Mouse (Mus musculus) hindbrain, embryonic 13.5 days (tissue): ENCODE data around the gene Borcs6. TPM values are rescaled to one million over a fixed set of nuclear protein-coding genes. Genes with fewer than 3 reads are reported as not detected.

Experiments
- ATAC-seq: fragments of 200-750 bp; cut with Nextera tagmentation; 2 replicates; pipeline ENCODE4 v1.8.0; 2017; ENCODE audit warnings: moderate TSS enrichment; ENCODE audit not compliant: low FRiP score
- H3K27ac ChIP-seq: fragments of 300-500 bp; sonication (generic); 2 replicates; pipeline ENCODE4 v1.5.1; 2015; ENCODE audit warnings: inconsistent platforms, mild to moderate bottlenecking, moderate library complexity
- H3K27me3 ChIP-seq: fragments of 300-500 bp; sonication (generic); 2 replicates; pipeline ENCODE4 v1.6.1; 2015; ENCODE audit warnings: mild to moderate bottlenecking, inconsistent platforms
- H3K36me3 ChIP-seq: fragments of 300-500 bp; sonication (generic); 2 replicates; pipeline ENCODE4 v1.6.1; 2015; ENCODE audit warnings: mild to moderate bottlenecking, inconsistent platforms
- H3K4me1 ChIP-seq: fragments of 300-500 bp; sonication (generic); replicated peaks from 2 replicates; pipeline ENCODE4 v1.6.1; 2015; ENCODE audit warnings: inconsistent platforms
- H3K4me2 ChIP-seq: fragments of 300-500 bp; sonication (generic); 2 replicates; pipeline ENCODE4 v1.6.1; 2015; ENCODE audit warnings: inconsistent platforms, mild to moderate bottlenecking, moderate library complexity
- H3K4me3 ChIP-seq: fragments of 300-500 bp; sonication (generic); 2 replicates; pipeline ENCODE4 v1.5.1; 2015; ENCODE audit warnings: mild to moderate bottlenecking, inconsistent platforms
- H3K9ac ChIP-seq: fragments of 300-500 bp; sonication (generic); 2 replicates; pipeline ENCODE4 v1.6.1; 2015; ENCODE audit warnings: mild to moderate bottlenecking, inconsistent platforms
- H3K9me3 ChIP-seq: fragments of 300-500 bp; sonication (generic); 2 replicates; pipeline ENCODE4 v1.6.1; 2016; ENCODE audit warnings: inconsistent platforms
- WGBS: fragments of 180-500 bp; shearing (Covaris S2); methylation state at CpG from one replicate; pipeline ENCODE4 v1.1.7; 2015; 5-methylcytosine and 5-hydroxymethylcytosine counted together
- polyA plus RNA-seq: library from polyadenylated mRNA; unstranded; fragments of >200 nt; fragmentation: Nextera tagmentation; extraction: Ambion mirVana; gene quantifications from 2 replicates; pipeline ENCODE4 v1.2.1, GENCODE M21; 2015

Borcs6 gene
- polyA plus RNA-seq, 1 experiment from 2014 or later, result 15.2 TPM

DNA sequence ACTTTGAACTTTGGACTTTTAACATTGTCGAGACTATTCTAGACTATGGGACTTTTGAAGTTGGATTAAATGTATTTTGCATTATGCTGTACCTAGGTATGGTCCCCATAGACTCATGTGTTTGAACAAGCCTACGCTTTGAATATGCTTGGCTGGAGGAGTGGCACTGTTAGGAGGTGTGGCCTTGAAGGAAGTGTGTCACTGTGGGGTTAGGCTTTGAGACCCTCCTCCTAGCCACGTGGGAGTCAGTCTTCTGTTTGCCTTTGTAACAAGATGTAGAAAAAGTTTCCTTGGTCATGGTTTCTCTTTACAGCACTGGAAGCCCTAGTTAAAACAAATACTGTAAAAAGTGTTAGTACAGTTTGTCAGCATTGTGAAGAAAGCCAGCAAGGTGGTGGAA is 5.7 kb upstream of the Borcs6 start:
- H3K4me2 ChIP-seq, result no peak overlapping the region
- no peaks in the 10 kb centered on the region for H3K9me3 ChIP-seq
- H3K4me3 ChIP-seq, result no peak overlapping the region
- WGBS, result 82% methylated on average over 3 of the region's 3 CpGs
- H3K27me3 ChIP-seq, result no peaks in the 10 kb centered on the region
- H3K9ac ChIP-seq, result no peak overlapping the region
- peaks cover 11% of the 10 kb centered on the region for H3K4me1 ChIP-seq
- no peak for ATAC-seq
- no peak overlapping the region for H3K27ac ChIP-seq
- no peaks in the 10 kb centered on the region for H3K36me3 ChIP-seq

DNA sequence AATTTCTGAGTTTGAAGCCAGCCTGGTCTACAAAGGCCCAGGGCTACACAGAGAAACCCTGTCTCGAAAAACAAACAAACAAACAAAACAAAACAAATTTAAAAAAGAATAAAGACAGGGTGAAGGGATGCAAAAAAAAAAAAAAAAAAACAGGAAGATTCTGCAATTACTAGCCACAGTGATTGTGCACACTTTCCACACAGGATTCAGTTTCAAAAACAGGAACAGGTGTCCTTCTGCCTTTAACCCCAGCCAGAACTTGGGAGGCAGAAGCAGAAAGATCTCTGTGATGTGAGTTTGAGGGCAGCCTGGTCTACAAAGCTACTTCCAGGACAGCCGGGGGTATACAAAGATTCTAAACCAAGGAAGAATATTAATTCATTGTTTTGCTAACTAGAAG is 1.3 kb upstream of the Borcs6 start:
- H3K9ac ChIP-seq, result peak overlapping the region; percentile 79
- H3K9me3 ChIP-seq, result no peaks in the 10 kb centered on the region
- H3K4me1 ChIP-seq, result peaks cover 27% of the 10 kb centered on the region
- peak overlapping the region; percentile 73 for H3K4me2 ChIP-seq
- peak overlapping the region; percentile 63 for H3K4me3 ChIP-seq
- no peak for ATAC-seq
- no peaks in the 10 kb centered on the region for H3K36me3 ChIP-seq
- H3K27ac ChIP-seq, result peak overlapping the region; percentile 92
- WGBS, result 69% methylated on average over 2 of the region's 2 CpGs
- no peaks in the 10 kb centered on the region for H3K27me3 ChIP-seq

DNA sequence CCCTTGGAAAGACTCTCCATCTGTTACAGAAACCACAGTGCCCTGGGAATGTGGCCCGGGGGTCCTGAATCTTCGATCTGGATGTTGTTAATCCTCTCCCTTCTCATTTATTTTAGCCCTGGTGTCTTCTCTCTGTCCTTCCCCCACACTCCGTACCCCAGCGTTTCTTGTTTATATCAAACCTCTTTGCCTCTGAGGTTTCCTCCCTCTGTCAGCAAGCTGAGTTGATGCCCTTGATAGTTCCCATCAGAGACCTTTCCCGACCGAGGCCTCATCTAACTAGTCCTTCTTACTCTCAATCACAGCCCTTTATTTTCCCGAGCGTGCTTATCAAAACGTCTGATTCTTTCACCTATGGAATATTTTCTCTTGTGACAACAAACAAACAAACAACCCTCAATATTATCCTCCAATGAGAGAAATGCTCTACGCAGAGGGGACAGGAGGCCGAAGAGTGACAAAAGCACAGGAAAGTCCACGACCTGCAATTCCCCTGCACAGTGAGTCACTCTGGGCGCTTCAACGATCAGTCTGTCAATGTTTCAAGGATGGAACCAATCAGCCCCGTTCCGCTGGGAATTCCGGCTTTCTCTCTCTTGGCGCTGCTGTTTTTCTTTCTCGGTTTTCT is 674 bp upstream of the Borcs6 start:
- Histone ChIP-seq H3K4me1 (peaks cover 28% of the 10 kb centered on the region), H3K36me3 (no peaks in the 10 kb centered on the region), H3K4me3 (peak overlapping the region; percentile 63), H3K27ac (peak overlapping the region; percentile 92), H3K4me2 (peak overlapping the region; percentile 73), H3K27me3 (no peaks in the 10 kb centered on the region), H3K9me3 (no peaks in the 10 kb centered on the region), H3K9ac (peak overlapping the region; percentile 79)
- 2% methylated on average over 19 of the region's 19 CpGs for WGBS
- peak; percentile 25 for ATAC-seq

DNA sequence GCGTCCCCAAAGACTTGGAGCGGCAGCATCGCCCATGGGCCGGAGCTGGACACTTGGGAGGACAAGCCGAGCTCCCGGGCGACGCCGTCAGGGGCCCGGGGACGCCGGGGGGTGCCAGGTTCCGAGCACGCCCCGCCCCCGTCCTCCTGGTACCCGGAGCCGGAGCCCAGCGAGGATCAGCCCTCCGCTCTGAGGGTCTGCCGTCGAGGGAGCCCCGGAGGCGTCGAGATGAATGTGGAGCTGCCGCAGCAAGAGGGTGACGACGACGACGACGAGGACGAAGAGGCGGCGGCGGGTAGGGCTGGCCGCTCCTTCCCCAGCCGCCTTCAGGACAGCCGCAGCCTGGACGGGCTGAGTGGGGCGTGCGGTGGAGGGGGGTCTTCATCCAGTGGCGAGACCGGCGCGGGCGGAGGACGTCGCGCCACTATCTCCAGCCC is 476 bp downstream of the Borcs6 start:
- Histone ChIP-seq H3K27ac (peak overlapping the region; percentile 94), H3K9me3 (no peaks in the 10 kb centered on the region), H3K4me3 (peak overlapping the region; percentile 63), H3K4me1 (peaks cover 37% of the 10 kb centered on the region), H3K27me3 (no peaks in the 10 kb centered on the region), H3K4me2 (peak overlapping the region; percentile 97), H3K36me3 (no peaks in the 10 kb centered on the region), H3K9ac (peak overlapping the region; percentile 90)
- peak; percentile 34 for ATAC-seq
- WGBS, result under 1% methylated on average over 48 of the region's 49 CpGs

DNA sequence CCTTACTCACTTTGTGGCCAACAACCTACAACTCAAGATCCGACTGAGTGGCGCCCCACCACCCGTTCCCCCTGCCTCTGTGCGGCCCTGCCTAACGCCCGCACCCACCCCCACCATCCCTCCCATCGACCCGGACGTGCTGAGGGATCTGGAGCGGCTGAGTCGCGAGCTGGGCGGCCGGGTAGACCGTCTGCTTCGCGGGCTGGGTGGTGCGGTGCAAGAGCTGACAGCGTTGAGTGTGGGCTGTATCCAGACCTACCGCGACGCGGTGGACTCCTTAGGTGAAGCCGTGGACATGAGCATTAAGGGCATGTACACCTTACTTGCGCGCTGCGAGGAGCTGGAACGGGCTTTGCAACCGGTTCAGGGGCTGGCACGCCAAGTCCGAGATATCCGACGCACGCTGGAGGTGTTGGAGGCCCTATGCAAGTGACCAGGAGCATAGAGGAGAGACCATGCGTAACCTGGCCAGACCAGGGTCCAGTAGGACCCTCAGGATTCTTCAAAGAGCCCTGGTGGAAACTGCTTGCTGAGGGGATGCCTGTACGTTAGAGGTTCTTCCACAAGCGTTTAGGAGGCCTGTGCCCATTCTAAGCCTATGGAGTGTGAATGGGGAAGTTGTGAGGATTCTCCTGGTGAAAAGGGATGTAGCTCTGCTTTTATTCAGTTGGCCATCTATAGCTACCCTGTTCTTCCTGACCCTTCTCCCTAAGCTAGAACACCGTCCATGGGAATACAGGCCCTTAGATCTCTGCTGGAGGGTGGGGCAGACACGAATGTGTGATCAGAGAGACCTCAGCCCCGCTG is 1.1 kb downstream of the Borcs6 start:
- Histone ChIP-seq H3K36me3 (no peaks in the 10 kb centered on the region), H3K9ac (peak overlapping the region; percentile 90), H3K4me2 (peak overlapping the region; percentile 97), H3K27me3 (no peaks in the 10 kb centered on the region), H3K4me3 (peak overlapping the region; percentile 63), H3K9me3 (no peaks in the 10 kb centered on the region), H3K4me1 (peaks cover 37% of the 10 kb centered on the region), H3K27ac (peak overlapping the region; percentile 94)
- WGBS, result 1% methylated on average over 38 of the region's 40 CpGs
- ATAC-seq, result peak; percentile 4; the same call in 1 of the 2 replicates

DNA sequence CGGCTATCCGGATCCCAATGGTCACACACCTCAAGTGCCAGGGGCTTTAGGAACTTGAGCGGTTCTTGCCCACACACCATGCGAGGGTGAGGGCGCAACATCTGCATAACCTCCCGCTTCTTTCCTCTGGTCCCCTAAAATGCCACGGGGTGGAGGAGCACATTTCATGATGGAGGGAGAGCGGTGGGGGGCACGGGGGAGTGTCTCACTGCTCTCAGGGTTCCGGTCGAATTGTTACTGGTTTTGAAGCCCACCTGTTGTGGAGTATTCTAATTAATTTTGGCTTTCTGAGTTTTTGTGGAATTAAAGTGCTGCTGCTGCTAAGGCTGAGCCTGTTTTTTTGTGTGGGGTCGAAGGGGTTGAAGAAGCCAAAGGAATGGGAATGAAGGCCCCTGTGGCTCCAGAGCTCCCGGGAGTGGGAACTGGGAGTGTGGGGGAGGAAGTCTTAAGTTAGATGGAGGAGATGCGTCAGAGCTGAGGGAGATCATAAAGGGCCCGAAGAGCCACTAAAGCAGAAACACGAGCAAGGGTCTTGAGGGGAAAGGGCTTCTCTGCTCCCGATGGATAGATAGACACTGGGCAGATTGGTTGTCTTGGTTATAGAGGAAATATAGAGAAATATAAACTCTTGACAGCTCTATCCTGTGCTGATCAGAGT is 1.9 kb downstream of the Borcs6 start:
- Histone ChIP-seq H3K9ac (peak overlapping the region; percentile 90), H3K27ac (0 out of 2 replicates have a peak overlapping the region, but pooled peaks have one; percentile 30), H3K4me2 (peak overlapping the region; percentile 97), H3K4me1 (peaks cover 44% of the 10 kb centered on the region), H3K9me3 (no peaks in the 10 kb centered on the region), H3K4me3 (peak overlapping the region; percentile 63), H3K36me3 (no peaks in the 10 kb centered on the region), H3K27me3 (no peaks in the 10 kb centered on the region)
- no peak for ATAC-seq
- 6% methylated on average over 17 of the region's 17 CpGs for whole genome bisulfite sequencing

DNA sequence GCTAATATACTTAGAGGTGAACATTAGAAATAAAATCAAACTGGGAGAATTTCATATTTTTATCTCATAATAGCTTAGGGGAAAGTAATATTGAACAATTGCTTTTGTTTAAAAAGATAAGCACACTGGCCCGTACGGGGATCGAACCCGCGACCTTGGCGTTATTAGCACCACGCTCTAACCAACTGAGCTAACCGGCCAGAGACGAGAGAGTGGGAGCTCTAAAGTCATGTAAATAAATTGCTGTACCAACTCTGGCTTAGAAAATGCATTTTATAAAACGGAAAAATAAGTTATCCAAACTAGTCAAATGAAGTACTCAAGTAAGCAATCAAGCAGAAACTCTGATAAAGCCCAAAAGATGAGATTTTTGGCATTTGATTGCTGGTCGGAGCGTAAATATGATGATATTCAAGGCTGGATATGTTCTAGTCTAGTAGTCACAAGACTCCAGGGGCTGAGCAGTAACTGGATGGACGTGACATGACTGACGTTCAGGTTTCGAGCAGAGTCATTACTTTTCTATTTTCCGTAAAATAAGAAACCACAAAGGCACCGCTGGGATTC is 2.8 kb downstream of the Borcs6 start:
- Histone ChIP-seq H3K27me3 (no peaks in the 10 kb centered on the region), H3K27ac (peak overlapping the region; percentile 69), H3K9ac (no peak overlapping the region), H3K4me3 (peak overlapping the region; percentile 63), H3K9me3 (no peaks in the 10 kb centered on the region), H3K4me1 (peaks cover 51% of the 10 kb centered on the region), H3K4me2 (peak overlapping the region; percentile 97), H3K36me3 (no peaks in the 10 kb centered on the region)
- no peak for ATAC-seq
- under 1% methylated on average over 17 of the region's 17 CpGs for WGBS

DNA sequence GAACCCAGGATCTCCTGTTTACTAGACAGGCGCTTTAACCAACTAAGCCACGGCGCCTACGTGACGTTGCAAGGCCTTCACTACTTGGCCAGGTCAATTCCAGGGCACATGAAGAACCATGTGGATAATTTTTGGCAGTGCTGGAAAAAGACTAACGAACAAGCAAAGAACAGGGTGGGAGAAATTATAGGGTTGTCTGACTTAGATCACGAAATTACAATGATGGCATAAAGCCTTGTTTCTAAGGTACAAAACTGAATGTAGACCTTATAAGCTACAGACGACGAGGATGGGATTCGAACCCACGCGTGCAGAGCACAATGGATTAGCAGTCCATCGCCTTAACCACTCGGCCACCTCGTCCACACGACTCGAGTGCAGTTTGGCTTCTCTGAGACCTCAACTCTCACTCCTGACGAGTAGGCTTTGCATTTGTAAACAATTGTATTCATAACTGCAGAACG is 3.3 kb downstream of the Borcs6 start:
- under 1% methylated on average over 19 of the region's 19 CpGs for WGBS
- peak; percentile 44 for ATAC-seq
- Histone ChIP-seq H3K4me1 (peaks cover 51% of the 10 kb centered on the region), H3K27me3 (no peaks in the 10 kb centered on the region), H3K9me3 (no peaks in the 10 kb centered on the region), H3K9ac (peak overlapping the region; percentile 51; the same call in 1 of the 2 replicates), H3K27ac (peak overlapping the region; percentile 69), H3K36me3 (no peaks in the 10 kb centered on the region), H3K4me2 (peak overlapping the region; percentile 81), H3K4me3 (peak overlapping the region; percentile 63)

DNA sequence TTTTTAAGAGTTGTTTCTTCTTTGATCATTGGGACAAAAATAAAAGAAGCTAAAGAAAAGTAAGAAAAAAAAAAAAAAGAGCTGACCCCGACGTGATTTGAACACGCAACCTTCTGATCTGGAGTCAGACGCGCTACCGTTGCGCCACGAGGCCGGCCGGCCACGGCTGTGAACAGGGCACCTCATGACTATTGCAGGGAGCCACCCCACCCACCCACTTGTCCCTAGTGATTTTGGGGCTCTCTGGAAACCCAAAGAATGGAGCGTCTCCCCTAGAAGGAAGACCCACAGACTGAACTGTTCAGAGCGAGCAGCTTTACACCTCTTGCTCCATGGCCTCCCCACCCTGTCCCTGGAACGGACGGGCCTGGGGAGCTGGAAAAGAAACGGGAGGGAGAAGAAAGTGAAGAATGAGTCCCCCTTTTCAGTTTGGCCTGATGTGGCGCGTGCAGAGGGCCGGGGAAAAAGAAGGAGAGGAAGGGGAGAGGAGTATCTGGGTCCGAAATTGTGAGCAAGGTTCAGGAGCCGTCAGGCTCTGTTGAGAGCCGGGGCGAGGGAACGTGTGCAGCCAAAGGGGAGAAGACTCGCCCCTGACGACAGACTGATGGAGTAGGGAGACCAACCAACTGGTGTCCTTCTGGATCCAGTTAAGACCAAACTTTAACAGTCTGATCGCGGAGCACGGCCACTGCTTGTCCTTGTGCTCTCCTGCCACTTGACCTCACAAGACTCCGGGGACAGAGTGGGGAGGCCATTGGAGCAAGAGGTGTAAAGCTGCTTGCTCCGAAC is 4.1 kb downstream of the Borcs6 start:
- ATAC-seq, result 0 out of 2 replicates have a peak, but pooled peaks have one; percentile 22
- under 1% methylated on average over 31 of the region's 31 CpGs for WGBS

DNA sequence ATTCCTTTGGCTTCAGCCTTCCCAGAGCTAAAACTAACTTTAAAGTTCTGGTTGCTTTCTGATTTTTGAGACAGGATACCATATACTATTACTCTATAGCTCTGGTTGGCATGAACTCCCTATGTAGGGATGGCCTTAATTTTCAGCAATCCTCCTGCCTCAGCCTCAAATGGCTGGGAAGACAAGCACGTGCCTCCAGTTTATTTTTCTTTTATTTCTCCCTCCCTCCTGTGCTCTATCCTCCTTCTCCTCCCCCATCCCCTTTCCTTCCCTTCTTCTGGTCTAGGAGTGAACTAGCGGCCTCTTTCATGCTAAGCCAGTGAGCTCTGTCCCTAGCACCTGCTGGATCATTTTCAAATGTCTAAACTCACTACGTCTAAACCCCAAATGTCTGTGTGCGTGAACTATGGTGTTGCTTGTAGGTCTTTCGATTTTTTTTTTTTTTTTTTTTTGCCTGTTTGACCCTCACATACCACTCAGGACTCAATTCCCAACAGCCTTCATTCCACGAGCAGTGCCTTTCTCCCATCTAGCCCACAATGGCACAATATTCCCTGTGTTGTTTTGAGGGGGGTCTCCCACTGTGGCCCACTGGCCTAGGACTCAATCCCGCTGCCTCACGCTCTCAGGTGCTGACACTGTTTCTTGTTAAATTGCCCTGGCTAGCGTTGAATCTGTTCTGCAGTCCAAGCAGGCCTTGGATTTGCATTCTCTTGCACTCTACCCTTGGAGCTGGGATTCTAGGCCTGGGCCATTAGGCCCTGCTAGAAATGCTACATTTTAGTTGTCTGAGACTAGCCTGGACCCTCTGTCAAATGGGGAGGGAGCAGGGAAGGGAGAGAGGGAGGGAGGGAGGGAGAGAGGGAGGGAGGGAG is 5.0 kb downstream of the Borcs6 start:
- H3K36me3 ChIP-seq, result no peaks in the 10 kb centered on the region
- H3K27ac ChIP-seq, result peak overlapping the region; percentile 67; the same call in 1 of the 2 replicates
- H3K9me3 ChIP-seq, result no peaks in the 10 kb centered on the region
- H3K27me3 ChIP-seq, result no peaks in the 10 kb centered on the region
- peak overlapping the region; percentile 81 for H3K4me2 ChIP-seq
- peak overlapping the region; percentile 74; the same call in 1 of the 2 replicates for H3K9ac ChIP-seq
- ATAC-seq, result no peak
- peak overlapping the region; percentile 63 for H3K4me3 ChIP-seq
- 48% methylated on average over 9 of the region's 9 CpGs for WGBS
- peaks cover 40% of the 10 kb centered on the region for H3K4me1 ChIP-seq

More for the DNA sequence above, 4.1 kb downstream of the Borcs6 start:
- Histone ChIP-seq H3K4me2 (peak overlapping the region; percentile 81), H3K9ac (peak overlapping the region; percentile 74), H3K4me1 (peaks cover 42% of the 10 kb centered on the region), H3K4me3 (peak overlapping the region; percentile 63), H3K9me3 (no peaks in the 10 kb centered on the region), H3K27ac (peak overlapping the region; percentile 69), H3K36me3 (no peaks in the 10 kb centered on the region), H3K27me3 (no peaks in the 10 kb centered on the region)
